25 mouse cellular contexts compared by ENCODE assay signal in genomic region chr13:119310013-119310412, GRCm38 (mm10).
"Had no signal": no experiment of that assay in that cellular context is flagged by ENCODE, and none has a peak within 500 bp of the region (broad histone marks: within the 10 kb centered on the region; RNA-seq: fewer than 3 reads in every experiment).

No protein-coding gene starts in this region.

- H3K36me3 ChIP-seq: heart, embryonic 10.5 days; heart, embryonic 12.5 days; hindbrain, embryonic 15.5 days; kidney, embryonic 15.5 days; limb, embryonic 13.5 days; limb, embryonic 15.5 days; liver, embryonic 12.5 days had no signal

- H3K9me3 ChIP-seq: heart, embryonic 10.5 days; heart, embryonic 12.5 days; hindbrain, embryonic 15.5 days; kidney, embryonic 15.5 days; limb, embryonic 13.5 days; limb, embryonic 15.5 days; liver, embryonic 12.5 days had no signal

- ATAC-seq: forebrain, postnatal 0 days; hindbrain, postnatal 0 days; intestine, embryonic 16.5 days; liver, embryonic 12.5 days had no signal

- H3K4me2 ChIP-seq: heart, embryonic 12.5 days; hindbrain, embryonic 15.5 days; kidney, embryonic 15.5 days; limb, embryonic 13.5 days; limb, embryonic 15.5 days; liver, embryonic 12.5 days had no signal

- H3K27me3 ChIP-seq: heart, embryonic 12.5 days; hindbrain, embryonic 15.5 days; kidney, embryonic 15.5 days; limb, embryonic 13.5 days; limb, embryonic 15.5 days; liver, embryonic 12.5 days had no signal

- H3K4me3 ChIP-seq: heart, embryonic 10.5 days; heart, embryonic 12.5 days; hindbrain, embryonic 15.5 days; kidney, embryonic 15.5 days; layer of hippocampus, adult 2 months; limb, embryonic 13.5 days; limb, embryonic 15.5 days; liver, embryonic 12.5 days had no signal

- H3K27ac ChIP-seq: heart, embryonic 10.5 days; hindbrain, embryonic 15.5 days; hindbrain, postnatal 0 days; kidney, embryonic 15.5 days; kidney, postnatal 0 days; layer of hippocampus, adult 2 months; limb, embryonic 13.5 days; limb, embryonic 15.5 days; liver, embryonic 12.5 days had no signal

- H3K4me1 ChIP-seq: heart, embryonic 10.5 days; heart, embryonic 12.5 days; hindbrain, embryonic 15.5 days; kidney, embryonic 15.5 days; limb, embryonic 13.5 days; limb, embryonic 15.5 days; liver, embryonic 12.5 days had no signal

- H3K9ac ChIP-seq: forebrain, postnatal 0 days; heart, embryonic 12.5 days; hindbrain, embryonic 15.5 days; kidney, embryonic 15.5 days; limb, embryonic 13.5 days; limb, embryonic 15.5 days; liver, embryonic 12.5 days had no signal

- DNase-seq: forebrain, postnatal 0 days; gastrocnemius, postnatal 14 days; gastrocnemius, postnatal 36 days; heart, adult 18-20 months; heart, postnatal 10 days; heart, postnatal 4 days; kidney, adult 11 months; kidney, adult 2 months; kidney, adult 9 months; kidney, postnatal 14 days; kidney, postnatal 36 days; layer of hippocampus, adult 9-11 months; layer of hippocampus, postnatal 36 days; left cerebral cortex, postnatal 4 days had no signal
